Mouse (Mus musculus): ENCODE measurements around the gene Stard3.

The Stard3 gene

DNA sequence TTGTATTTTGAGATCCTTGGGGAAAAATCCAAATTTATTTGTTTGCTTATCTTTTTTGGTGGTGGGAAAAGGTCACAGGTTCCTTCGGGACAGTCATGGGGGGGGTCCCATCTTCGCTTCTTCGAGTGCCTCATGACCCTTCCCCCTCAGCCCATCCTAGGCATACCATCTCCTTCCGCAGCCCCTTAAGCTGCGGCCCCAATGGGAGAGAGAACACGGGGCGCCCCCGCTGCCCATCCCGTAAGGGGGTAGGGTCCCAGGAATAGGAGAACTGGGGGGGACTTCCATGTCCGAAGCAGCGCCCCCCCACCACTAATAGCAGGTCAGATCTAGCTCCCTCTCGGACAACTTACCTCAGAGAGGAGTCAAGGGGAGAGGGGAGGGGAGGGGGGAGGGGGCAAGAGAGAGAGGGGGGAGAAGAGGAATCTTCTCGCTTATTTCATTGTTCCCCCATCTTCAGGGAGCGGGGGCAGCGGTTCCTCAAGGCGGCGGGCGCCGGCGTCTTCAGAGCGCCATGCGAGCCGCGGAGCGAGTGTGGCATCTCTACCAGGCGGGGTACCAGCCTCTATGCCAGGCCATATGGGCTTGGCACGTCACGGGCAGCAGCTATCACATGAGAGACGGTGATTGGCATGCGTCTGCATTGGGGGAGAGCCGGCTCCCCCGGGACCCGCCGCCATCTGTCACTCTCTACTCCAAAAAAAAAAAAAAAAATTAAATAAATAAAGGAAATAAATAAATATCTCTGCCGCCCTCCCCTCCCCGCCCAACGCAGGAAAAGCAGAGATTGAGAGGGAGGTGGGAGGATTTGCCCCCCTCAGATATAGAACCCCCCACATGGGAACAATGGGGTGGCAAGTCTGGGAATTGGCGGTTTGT is 28.8 kb upstream of the Stard3 start, which contains the start of gene Neurod2:
Gene Neurod2, minus strand, starts transcription at position 568 of the 879 bp plus-strand sequence.
- no peak for DNase-seq (ENCODE audit: low spot score)

DNA sequence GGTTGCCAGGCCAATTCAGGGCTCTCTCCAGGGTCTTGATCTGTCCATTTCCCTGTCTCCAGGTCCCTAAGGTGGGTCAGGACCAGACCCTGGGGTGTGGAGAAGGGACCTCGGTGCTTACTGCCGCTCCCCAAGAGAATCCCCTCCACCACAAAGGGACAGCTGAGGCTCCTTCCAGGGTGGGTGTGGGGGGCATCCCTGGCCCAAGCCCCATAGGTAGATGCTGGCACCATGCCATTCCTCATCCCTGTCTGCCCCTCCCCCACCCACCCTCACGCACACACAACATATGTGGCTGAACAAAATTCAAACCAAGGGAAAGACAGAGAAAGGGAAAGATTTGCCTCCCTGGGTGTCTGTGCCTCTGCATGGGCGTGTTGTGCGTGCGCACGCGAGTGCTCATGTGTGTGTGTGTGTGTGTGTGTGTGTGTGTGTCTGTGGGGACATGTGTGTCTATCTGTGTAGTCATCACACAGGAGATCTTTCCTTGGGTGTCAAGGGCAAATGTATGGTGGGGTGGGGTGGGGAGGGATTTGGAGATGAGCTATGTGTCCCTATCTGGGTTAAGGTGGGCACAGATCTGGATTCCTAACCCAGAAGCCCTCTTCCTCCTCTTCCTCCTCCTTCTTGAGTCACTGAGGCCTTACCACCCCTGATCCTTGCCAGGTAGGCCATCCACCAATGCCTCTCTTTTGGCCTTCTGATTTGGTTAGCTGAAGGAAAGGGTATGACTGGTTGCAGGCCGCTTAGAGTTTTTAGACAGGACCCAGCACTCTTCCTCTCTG is 28.0 kb upstream of the Stard3 start:
- no peak for DNase-seq (ENCODE audit: low spot score)

- DNase-seq (ENCODE audit: low spot score), result no peak
Observed at GRCm38 (mm10) chr11:98330745-98331204, 27.4 kb upstream of the Stard3 start.

DNA sequence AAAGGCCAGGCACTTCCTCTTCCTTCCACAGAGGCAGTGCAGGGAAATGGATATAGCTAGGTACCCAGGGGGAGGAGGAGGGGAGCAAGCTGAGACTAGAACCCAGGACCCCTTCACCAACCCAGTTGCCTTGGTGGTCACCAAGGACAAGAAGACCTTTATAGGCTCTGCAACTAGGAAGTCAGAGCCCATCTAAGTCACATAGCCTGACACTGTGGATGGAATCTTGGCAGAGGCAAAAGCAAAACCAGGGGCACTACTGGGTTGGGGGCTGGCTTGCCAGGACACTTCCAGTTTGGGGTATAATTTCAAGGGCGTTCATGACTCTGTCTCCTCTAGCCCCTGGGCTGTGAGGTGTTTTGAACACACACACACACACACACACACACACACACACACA is 26.8 kb upstream of the Stard3 start:
- DNase-seq (ENCODE audit: low spot score), result no peak

GRCm38 (mm10) chr11:98332186-98332585 is 26.0 kb upstream of the Stard3 start:
- DNase-seq (ENCODE audit: low spot score), result no peak

DNA sequence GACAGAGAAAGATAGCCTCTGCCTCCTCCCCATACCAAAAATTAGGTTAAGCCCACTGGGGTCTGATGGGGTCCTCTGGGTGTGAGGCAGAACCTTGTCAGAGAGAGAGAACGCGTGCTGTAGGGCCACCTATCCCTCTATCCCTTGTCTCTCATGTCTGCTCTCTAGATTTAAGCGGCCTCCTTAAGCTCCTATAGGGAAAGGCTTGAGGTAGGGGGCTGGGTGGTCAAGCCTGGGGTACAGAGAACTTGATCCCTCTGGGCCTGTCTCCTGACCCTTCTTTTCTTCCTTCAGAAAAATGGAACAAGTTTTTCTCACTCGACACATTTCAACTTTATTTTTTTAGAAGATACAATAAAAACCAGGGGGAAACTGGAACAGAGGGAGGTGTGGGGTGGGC is 25.3 kb upstream of the Stard3 start:
- no peak for DNase-seq (ENCODE audit: low spot score)

GRCm38 (mm10) chr11:98333263-98333696 is 24.9 kb upstream of the Stard3 start:
- DNase-seq (ENCODE audit: low spot score), result no peak

DNA sequence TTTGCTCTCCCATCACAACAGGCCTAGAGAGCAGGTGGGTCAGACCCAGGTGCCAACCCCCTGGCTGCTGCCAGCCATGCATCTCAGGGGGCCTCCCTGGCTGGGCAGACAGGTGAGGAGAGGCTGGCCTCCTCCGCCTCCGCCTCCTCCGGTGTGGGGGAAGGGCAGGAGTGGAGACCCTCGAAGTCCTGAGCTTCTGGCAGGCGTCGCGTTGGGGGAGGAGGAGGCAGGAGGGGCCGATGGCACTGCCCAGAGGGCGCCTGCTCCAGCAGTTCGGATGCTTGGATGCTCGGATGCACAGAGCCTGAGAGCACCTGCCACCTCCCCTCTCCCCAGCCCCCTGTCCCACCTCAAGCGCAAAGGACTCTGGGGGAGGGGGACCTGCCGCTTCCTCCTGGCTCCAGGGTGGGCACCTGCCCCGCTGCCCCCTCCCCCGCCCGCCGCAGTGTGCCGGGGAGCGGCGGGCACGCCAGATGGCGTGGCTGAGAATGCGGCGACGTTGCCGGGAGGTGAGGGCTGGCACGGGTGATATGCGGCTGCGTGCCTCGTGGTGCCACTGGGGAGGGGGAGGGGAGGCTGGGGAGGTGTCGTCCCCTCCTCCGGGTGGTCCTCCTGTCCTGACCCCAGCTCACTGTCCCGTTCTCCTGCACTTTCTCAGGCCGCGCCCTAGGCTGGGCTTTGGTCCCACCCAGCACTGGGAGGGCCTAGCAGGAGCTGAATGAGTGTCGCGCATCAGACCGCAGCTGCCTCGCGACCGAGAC is 24.0 kb upstream of the Stard3 start:
- DNase-seq (ENCODE audit: low spot score), result no peak

DNA sequence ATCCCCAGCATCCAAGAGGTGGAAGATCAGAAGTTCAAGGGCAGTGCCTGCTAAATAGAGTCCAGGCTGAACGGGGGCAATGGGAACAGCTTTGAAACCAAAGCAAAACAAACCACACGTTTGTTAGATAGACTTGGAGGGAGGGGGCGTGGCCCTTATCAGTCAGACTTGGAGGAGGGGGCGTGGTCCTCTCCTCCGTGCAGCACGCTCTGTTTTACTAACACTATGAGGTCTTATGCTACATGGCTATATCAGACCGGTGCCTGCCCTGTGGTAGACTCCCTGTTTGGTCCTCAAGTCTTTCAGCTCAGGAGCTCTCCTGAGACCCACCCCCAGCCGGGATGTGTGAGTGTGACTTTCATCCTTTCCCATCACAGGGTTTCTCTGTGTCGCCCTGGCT is 22.9 kb upstream of the Stard3 start:
- DNase-seq (ENCODE audit: low spot score), result no peak

- DNase-seq (ENCODE audit: low spot score), result no peak
Observed at GRCm38 (mm10) chr11:98336245-98337107, 21.7 kb upstream of the Stard3 start.

DNA sequence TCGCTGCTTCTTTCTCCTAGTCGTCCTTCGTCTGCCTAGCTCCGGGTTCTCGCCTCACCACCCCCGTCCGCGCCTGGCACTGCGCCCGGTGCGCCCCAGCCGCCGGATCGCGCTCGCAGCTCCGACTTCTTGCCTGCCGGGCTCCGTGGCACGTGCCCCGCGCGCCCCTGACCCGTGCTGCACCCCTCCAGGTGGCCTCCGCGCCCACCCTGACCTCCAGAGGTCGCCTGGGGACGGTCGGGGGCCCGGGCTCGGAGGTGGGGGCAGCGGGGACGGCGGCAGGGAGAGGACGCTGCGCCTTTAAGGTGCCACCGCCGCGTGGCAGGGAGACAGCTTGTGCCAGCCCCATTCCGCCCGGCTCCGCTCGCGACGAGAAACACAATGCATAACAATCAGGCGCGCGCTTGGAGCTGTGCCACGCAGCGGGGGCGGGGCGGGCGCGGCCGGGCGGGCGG is 19.6 kb upstream of the Stard3 start:
- DNase-seq (ENCODE audit: low spot score), result no peak

DNA sequence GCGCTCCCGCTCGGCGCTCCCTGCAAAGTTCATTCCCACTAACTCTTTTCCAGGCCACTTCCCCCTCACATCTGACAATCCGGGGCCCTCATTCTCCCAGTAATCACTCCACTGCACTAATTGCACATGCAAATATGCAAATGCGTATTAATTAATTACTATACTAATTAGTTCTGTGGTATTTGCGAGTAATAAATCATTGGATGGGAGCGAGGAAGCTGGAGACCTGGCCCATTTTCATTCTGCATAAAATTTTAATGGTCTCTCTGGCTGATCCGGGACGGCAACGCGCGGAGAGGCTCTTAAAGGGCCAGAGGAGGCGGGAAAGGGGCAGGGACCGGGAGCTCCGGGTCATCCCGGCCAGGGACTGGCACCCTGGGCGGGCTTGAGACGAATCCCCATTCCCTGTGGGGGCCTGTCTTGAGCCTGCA is 19.1 kb upstream of the Stard3 start:
- DNase-seq (ENCODE audit: low spot score), result no peak

DNA sequence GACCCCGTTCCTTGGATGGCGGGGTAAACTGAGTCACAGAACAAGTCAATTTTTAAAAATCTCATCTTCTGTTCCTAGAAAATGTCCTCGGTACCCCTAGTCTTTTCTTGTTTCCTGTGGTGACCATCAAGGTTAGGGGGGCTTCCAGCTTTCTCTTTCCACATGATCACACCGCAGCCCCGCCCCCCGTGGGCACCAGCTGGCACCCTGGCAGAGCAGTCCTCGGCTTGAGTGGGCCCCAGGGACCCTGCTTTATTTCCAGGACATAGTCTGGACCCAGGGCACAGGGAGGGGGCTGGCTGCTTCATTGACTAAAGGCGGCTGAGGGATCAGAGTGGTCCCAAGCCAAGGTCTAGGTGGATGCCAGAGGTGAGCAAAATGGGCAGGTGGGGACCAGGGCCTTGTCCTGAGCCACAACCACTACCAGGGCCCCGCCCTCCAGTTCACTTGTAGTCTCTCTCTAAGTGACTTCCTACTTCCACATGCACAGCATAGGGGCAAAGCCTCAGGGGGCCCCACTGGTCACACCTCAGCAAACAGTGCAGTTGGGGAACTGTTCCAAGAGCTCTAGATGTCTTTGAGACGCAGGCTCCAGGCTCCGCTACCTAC is 18.4 kb upstream of the Stard3 start:
- no peak for DNase-seq (ENCODE audit: low spot score)

DNA sequence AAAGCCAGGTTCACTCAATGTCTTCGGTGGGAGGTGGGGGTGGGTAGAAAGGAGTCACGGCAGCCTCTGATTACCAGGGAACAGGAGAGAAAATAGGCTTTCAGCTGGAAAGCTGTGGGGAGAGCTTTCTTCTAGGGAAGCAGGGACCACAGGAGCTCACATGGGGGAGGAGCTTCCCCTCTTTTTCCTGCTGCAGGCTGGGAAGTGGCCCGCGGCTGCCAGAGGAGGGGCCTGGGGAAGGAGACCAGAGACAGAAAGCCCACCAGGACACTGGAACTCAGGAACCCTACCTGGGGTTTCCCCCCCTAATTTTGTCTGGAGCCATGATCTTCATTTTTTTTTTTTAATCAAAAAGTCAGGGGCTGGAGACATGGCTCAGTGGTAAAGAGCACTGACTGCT is 17.6 kb upstream of the Stard3 start:
- no peak for DNase-seq (ENCODE audit: low spot score)

- no peak for DNase-seq (ENCODE audit: low spot score)
Observed at GRCm38 (mm10) chr11:98341174-98341573, 17.0 kb upstream of the Stard3 start.

DNA sequence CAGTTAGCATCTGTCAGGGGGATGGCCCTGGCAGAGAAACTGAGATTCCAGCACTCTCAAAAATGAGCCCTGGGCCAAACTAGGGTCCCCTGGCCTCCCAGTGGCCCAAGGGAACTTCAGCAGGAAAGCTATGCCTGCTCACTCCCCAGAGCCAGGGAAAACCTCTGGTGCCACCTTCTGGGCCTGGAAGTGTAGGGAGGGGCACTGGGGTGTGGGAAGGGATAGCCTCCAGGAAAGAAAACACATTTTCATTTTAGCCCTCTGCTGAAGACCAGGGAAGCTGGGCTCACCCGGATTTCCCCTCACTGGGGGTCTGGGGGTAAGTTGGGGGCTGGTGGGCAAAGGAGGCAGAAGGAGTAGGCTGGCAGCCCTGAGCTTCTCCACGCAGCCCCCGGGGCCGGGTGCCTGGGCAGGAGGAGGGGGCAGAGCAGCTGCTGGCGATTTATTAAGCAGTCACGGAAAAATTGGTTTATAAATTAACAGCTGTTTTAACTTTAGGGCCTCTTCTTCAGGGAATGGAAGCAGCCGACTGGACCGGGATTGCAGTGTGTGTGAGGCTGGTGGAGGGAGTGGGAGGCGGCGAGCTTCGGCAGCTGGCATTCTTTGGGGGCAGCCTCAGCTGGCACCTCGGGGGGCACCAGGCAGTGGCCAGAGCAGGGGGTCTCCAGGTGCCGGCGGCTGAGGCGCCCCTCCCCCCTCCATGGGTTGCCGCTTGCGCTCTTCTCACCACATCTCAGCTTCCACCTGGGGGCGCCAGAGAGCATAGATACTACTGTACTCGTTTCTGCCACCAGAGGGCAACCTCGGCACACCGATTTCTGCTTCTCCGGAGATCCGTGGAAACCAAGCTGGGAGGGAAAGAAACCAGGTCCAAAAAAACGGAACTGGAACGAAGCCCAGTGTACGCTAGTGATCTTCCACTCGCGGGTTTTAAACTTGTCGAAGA is 15.9 kb upstream of the Stard3 start:
- peak; percentile 82 for DNase-seq (ENCODE audit: low spot score)

- DNase-seq (ENCODE audit: low spot score), result peak; percentile 55
Observed at GRCm38 (mm10) chr11:98345253-98345652, 12.9 kb upstream of the Stard3 start.

DNA sequence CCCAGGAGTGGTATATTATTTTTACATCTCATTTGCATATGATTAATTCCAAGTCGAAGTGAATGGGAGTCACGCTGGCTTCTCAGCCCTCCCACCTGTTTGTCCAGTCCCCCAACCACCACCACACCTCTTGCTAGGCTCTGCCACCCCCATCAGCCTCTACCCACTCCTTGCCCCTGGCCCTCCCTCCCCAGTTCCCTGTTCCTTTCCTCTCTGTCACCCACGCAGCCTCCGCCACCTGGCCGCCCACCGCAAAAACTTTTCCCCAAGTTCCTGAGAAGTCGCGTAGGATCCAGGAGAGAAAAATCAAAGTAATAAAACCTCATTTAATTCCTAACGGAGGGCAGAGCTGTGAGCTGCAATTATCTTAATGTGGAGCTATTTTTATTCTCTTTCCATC is 12.0 kb upstream of the Stard3 start:
- no peak for DNase-seq (ENCODE audit: low spot score)

DNA sequence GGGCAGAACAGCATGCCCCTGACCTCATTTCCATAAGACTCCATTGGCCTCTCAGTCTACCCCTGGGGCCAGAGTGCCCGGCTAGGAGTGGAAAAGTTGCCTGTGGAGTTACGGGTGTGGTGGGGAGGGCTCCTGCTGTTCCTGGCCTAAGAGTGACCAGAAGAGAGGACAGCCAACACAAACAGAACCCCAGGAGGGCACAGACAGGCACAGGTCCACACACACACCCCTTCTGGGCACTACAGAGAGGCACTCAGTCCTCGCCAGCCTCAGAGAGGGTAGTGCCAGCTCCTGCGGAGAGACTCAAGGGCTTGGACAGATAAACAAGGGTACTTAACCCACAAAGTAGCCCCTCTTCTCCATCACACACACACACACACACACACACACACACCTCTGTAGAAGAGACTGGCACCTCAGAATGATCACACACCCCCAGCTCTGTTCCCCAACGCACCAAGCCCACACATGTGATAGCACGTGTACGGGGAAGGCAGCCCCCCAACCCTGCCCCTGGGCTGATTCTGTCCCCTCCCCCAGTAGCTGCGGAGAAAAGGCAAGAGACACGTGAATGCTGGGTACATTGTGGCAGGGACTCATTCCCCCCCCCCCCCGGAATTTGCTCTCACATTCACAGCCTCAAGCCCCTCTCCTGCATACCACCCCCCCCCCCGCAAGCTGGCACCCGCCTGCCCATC is 10.6 kb upstream of the Stard3 start:
- DNase-seq (ENCODE audit: low spot score), result no peak
